Mouse (Mus musculus) lung, postnatal 36 days (tissue): ENCODE data around the gene Gm45140.
"Not testable (repeated sequence)": the region's sequence is repeated elsewhere in the genome, so short reads cannot be mapped to it uniquely, and the experiment has no call there.

ENCODE experiments used
- DNase-seq: peaks from one replicate; pipeline ENCODE4 v3.0.0; 2022; ENCODE audit warnings: mixed read lengths

Gene Gm45140

GRCm38 (mm10) chr6:87774466-87774865 is 61.1 kb downstream of the Gm45140 start:
- no peak for DNase-seq

- DNase-seq = peak; percentile 35
These were observed 65.0 kb downstream of the Gm45140 start for GRCm38 (mm10) chr6:87770626-87771025.

GRCm38 (mm10) chr6:87764296-87764695 is 71.3 kb downstream of the Gm45140 start:
- DNase-seq = not testable (repeated sequence)

GRCm38 (mm10) chr6:87763376-87764280 is 72.0 kb downstream of the Gm45140 start:
- peak; percentile 70 for DNase-seq

GRCm38 (mm10) chr6:87762161-87762560 is 73.4 kb downstream of the Gm45140 start:
- DNase-seq = no peak

- no peak for DNase-seq
These were observed 75.7 kb downstream of the Gm45140 start for GRCm38 (mm10) chr6:87759850-87760249.

- DNase-seq = no peak
These were observed 76.2 kb downstream of the Gm45140 start for GRCm38 (mm10) chr6:87759404-87759803.

- DNase-seq = no peak
These were observed 78.7 kb downstream of the Gm45140 start for GRCm38 (mm10) chr6:87756896-87757295.

- DNase-seq = peak; percentile 22
These were observed 80.4 kb downstream of the Gm45140 start for GRCm38 (mm10) chr6:87755196-87755595.

GRCm38 (mm10) chr6:87751574-87751973 is 84.0 kb downstream of the Gm45140 start:
- DNase-seq = no peak

GRCm38 (mm10) chr6:87750184-87750910 is 85.2 kb downstream of the Gm45140 start:
- DNase-seq = no peak

GRCm38 (mm10) chr6:87748531-87748930 is 87.1 kb downstream of the Gm45140 start:
- no peak for DNase-seq

- no peak for DNase-seq
These were observed 87.5 kb downstream of the Gm45140 start for GRCm38 (mm10) chr6:87748078-87748477.

GRCm38 (mm10) chr6:87746849-87747248 is 88.7 kb downstream of the Gm45140 start:
- peak; percentile 69 for DNase-seq

GRCm38 (mm10) chr6:87746059-87746458 is 89.5 kb downstream of the Gm45140 start:
- peak; percentile 44 for DNase-seq

- DNase-seq = peak; percentile 58
These were observed 90.3 kb downstream of the Gm45140 start for GRCm38 (mm10) chr6:87745301-87745700.

GRCm38 (mm10) chr6:87744632-87745031 is 91.0 kb downstream of the Gm45140 start:
- DNase-seq = no peak

GRCm38 (mm10) chr6:87743281-87743680 is 92.3 kb downstream of the Gm45140 start:
- DNase-seq = no peak

- peak; percentile 61 for DNase-seq
These were observed 92.8 kb downstream of the Gm45140 start for GRCm38 (mm10) chr6:87742804-87743203.

- no peak for DNase-seq
These were observed 93.6 kb downstream of the Gm45140 start for GRCm38 (mm10) chr6:87741978-87742377.

- no peak for DNase-seq
These were observed 95.1 kb downstream of the Gm45140 start for GRCm38 (mm10) chr6:87740496-87740895.

- no peak for DNase-seq
These were observed 95.7 kb downstream of the Gm45140 start for GRCm38 (mm10) chr6:87739898-87740297.
